Mouse (Mus musculus): ENCODE results near the gene Vmn1r119.
"Not testable (repeated sequence)": the region's sequence is repeated elsewhere in the genome, so short reads cannot be mapped to it uniquely, and the experiment has no call there.

Vmn1r119 gene

GRCm38 (mm10) chr7:21012355-21012754 lies at the start of gene Vmn1r119:
Gene Vmn1r119, minus strand, starts transcription at chr7:21012455.
- not testable (repeated sequence) for DNase-seq

- DNase-seq = not testable (repeated sequence)
These were observed 41.4 kb upstream of the Vmn1r119 start, which contains the start of gene Vmn1r120 for GRCm38 (mm10) chr7:21053684-21054083. Gene Vmn1r120, minus strand, starts transcription at chr7:21053784.
